Mouse (Mus musculus): ENCODE results near the gene Mthfd1. TPM values are rescaled to one million over a fixed set of nuclear protein-coding genes. Genes with fewer than 3 reads are reported as not detected.
A peak's percentile ranks its signal among the peaks of the same experiment; 100 is the strongest.

Gene Mthfd1
- total and polyA plus RNA-seq, 3 experiments = 16.9 to 30.2 (median 27.4) TPM

- H3K27ac ChIP-seq = no peak overlapping the region
- intact Hi-C loops (cut with DNase I) = no loop called here
- no peak for DNase-seq
- no peaks in the 10 kb centered on the region; the same call in 1 of the 2 replicates for H3K4me1 ChIP-seq (ENCODE audit: control insufficient read depth, insufficient read depth, low read length)
- no peaks in the 10 kb centered on the region for H3K36me3 ChIP-seq (ENCODE audit: control insufficient read depth, insufficient read depth, low read length)
- no peak overlapping the region for H3K9ac ChIP-seq (ENCODE audit: low read depth, low read length)
- peaks cover 1% of the 10 kb centered on the region; the same call in 1 of the 2 replicates for H3K79me2 ChIP-seq (replicated peaks; ENCODE audit: control insufficient read depth, insufficient read depth, low read length)
- no peak for TF ChIP-seq EP300 (IDR thresholded peaks at IDR 0.05; ENCODE audit: insufficient read depth, low read depth, low read length)
- TF ChIP-seq POLR2A (IDR thresholded peaks at IDR 0.05; ENCODE audit: insufficient read depth, low read depth, low read length) = no peak
- no peak for TF ChIP-seq CTCF (IDR thresholded peaks at IDR 0.05)
- H3K27me3 ChIP-seq (ENCODE audit: control insufficient read depth, insufficient read depth, low read length) = no peaks in the 10 kb centered on the region
- 92% methylated on average over 1 of the region's 1 CpGs for WGBS
- no peak overlapping the region for H3K4me3 ChIP-seq
These were observed 105.8 kb downstream of the Mthfd1 start for GRCm38 (mm10) chr12:76360868-76361267.

GRCm38 (mm10) chr12:76361405-76362302 lies 106.6 kb downstream of the Mthfd1 start:
- H3K4me1 ChIP-seq (ENCODE audit: control insufficient read depth, insufficient read depth, low read length) = no peaks in the 10 kb centered on the region; the same call in 1 of the 2 replicates
- H3K27ac ChIP-seq = no peak overlapping the region
- 61% methylated on average over 9 of the region's 9 CpGs for WGBS
- H3K27me3 ChIP-seq (ENCODE audit: control insufficient read depth, insufficient read depth, low read length) = no peaks in the 10 kb centered on the region
- TF ChIP-seq EP300 (IDR thresholded peaks at IDR 0.05; ENCODE audit: insufficient read depth, low read depth, low read length) (no peak), CTCF (IDR thresholded peaks at IDR 0.05) (no peak), POLR2A (IDR thresholded peaks at IDR 0.05; ENCODE audit: insufficient read depth, low read depth, low read length) (no peak)
- no peak for DNase-seq
- no peak overlapping the region for H3K4me3 ChIP-seq
- no peak overlapping the region for H3K9ac ChIP-seq (ENCODE audit: low read depth, low read length)
- peaks cover 1% of the 10 kb centered on the region; the same call in 1 of the 2 replicates for H3K79me2 ChIP-seq (replicated peaks; ENCODE audit: control insufficient read depth, insufficient read depth, low read length)
- intact Hi-C loops (cut with DNase I) = no loop called here
- no peaks in the 10 kb centered on the region for H3K36me3 ChIP-seq (ENCODE audit: control insufficient read depth, insufficient read depth, low read length)

- intact Hi-C loops (cut with DNase I) = no loop called here
- Histone ChIP-seq H3K36me3 (ENCODE audit: control insufficient read depth, insufficient read depth, low read length) (no peaks in the 10 kb centered on the region), H3K4me1 (ENCODE audit: control insufficient read depth, insufficient read depth, low read length) (no peaks in the 10 kb centered on the region; the same call in 1 of the 2 replicates), H3K27ac (no peak overlapping the region), H3K9ac (ENCODE audit: low read depth, low read length) (no peak overlapping the region), H3K27me3 (ENCODE audit: control insufficient read depth, insufficient read depth, low read length) (no peaks in the 10 kb centered on the region), H3K4me3 (no peak overlapping the region), H3K79me2 (replicated peaks; ENCODE audit: control insufficient read depth, insufficient read depth, low read length) (peaks cover 1% of the 10 kb centered on the region; the same call in 1 of the 2 replicates)
- DNase-seq = no peak
- 72% methylated on average over 9 of the region's 9 CpGs for WGBS
- TF ChIP-seq POLR2A (IDR thresholded peaks at IDR 0.05; ENCODE audit: insufficient read depth, low read depth, low read length) (no peak), EP300 (IDR thresholded peaks at IDR 0.05; ENCODE audit: insufficient read depth, low read depth, low read length) (no peak), CTCF (IDR thresholded peaks at IDR 0.05) (no peak)
These were observed 107.2 kb downstream of the Mthfd1 start for GRCm38 (mm10) chr12:76362303-76362676.

GRCm38 (mm10) chr12:76366276-76366675 lies 111.2 kb downstream of the Mthfd1 start:
- no peak overlapping the region for H3K4me3 ChIP-seq
- no peak overlapping the region for H3K27ac ChIP-seq
- H3K9ac ChIP-seq (ENCODE audit: low read depth, low read length) = no peak overlapping the region
- H3K36me3 ChIP-seq (ENCODE audit: control insufficient read depth, insufficient read depth, low read length) = no peaks in the 10 kb centered on the region
- intact Hi-C loops (cut with DNase I) = no loop called here
- WGBS = 82% methylated on average over 3 of the region's 3 CpGs
- H3K4me1 ChIP-seq (ENCODE audit: control insufficient read depth, insufficient read depth, low read length) = peaks cover 9% of the 10 kb centered on the region
- TF ChIP-seq CTCF (IDR thresholded peaks at IDR 0.05) (no peak), EP300 (IDR thresholded peaks at IDR 0.05; ENCODE audit: insufficient read depth, low read depth, low read length) (no peak), POLR2A (IDR thresholded peaks at IDR 0.05; ENCODE audit: insufficient read depth, low read depth, low read length) (no peak)
- H3K27me3 ChIP-seq (ENCODE audit: control insufficient read depth, insufficient read depth, low read length) = no peaks in the 10 kb centered on the region
- H3K79me2 ChIP-seq (replicated peaks; ENCODE audit: control insufficient read depth, insufficient read depth, low read length) = peaks cover 1% of the 10 kb centered on the region; the same call in 1 of the 2 replicates
- DNase-seq = no peak

- Histone ChIP-seq H3K4me3 (0 out of 2 replicates have a peak overlapping the region, but pooled peaks have one; percentile 13), H3K79me2 (replicated peaks; ENCODE audit: control insufficient read depth, insufficient read depth, low read length) (peaks cover 1% of the 10 kb centered on the region; the same call in 1 of the 2 replicates), H3K36me3 (ENCODE audit: control insufficient read depth, insufficient read depth, low read length) (peaks cover 2% of the 10 kb centered on the region), H3K9ac (ENCODE audit: low read depth, low read length) (no peak overlapping the region), H3K27ac (peak overlapping the region; percentile 42; the same call in 1 of the 2 replicates), H3K27me3 (ENCODE audit: control insufficient read depth, insufficient read depth, low read length) (no peaks in the 10 kb centered on the region), H3K4me1 (ENCODE audit: control insufficient read depth, insufficient read depth, low read length) (peaks cover 11% of the 10 kb centered on the region)
- 34% methylated on average over 14 of the region's 14 CpGs for WGBS
- peak; percentile 41 to 46 for DNase-seq
- intact Hi-C loops (cut with DNase I) = no loop called here
- TF ChIP-seq EP300 (IDR thresholded peaks at IDR 0.05; ENCODE audit: insufficient read depth, low read depth, low read length) (no peak), POLR2A (IDR thresholded peaks at IDR 0.05; ENCODE audit: insufficient read depth, low read depth, low read length) (no peak), CTCF (IDR thresholded peaks at IDR 0.05) (no peak)
These were observed 112.2 kb downstream of the Mthfd1 start for GRCm38 (mm10) chr12:76367096-76367995.

Measured in heart, adult 2 months (tissue).